ENCODE assay signal across 8 mouse cellular contexts in genomic region chr13:110394291-110395178, GRCm38 (mm10). TPM values are rescaled to one million over a fixed set of nuclear protein-coding genes. Genes with fewer than 3 reads are reported as not detected.
DNase-seq lines count a peak whose midpoint lies in the region; ATAC-seq lines count a peak whose summit lies in the region.

TSS of gene Plk2 (plus strand) at chr13:110395046.

- peaks cover 29% of the 10 kb centered on the region for H3K4me1 ChIP-seq in megakaryocyte, embryonic 14.5 days

- no peaks in the 10 kb centered on the region for H3K9me3 ChIP-seq in megakaryocyte, embryonic 14.5 days

- DNase-seq in adrenal gland, adult 18-20 months (ENCODE audit: low spot score in 2 of 2), result peak; percentile 99
- peak; percentile 95 for DNase-seq in embryo, embryonic 10.5 days (ENCODE audit: low spot score)
- peak; percentile 91 for DNase-seq in gastrocnemius, postnatal 14 days
- peak; percentile 75 to 94 for DNase-seq in left cerebral cortex, adult 9 months (ENCODE audit: low spot score in 2 of 2)
- peak; percentile 95 to 97 for DNase-seq in right cerebral cortex, adult 2 months (ENCODE audit: low spot score in 2 of 2)
- peak; percentile 75 for DNase-seq in urinary bladder, postnatal 10 days (ENCODE audit: low spot score)

- peaks cover 21% of the 10 kb centered on the region for H3K36me3 ChIP-seq in megakaryocyte, embryonic 14.5 days (replicated peaks; ENCODE audit: low read length)

- H3K4me3 ChIP-seq in megakaryocyte, embryonic 14.5 days (replicated peaks), result peak within 1 kb of the TSS; percentile 96

- peak; percentile 90 for ATAC-seq in inflammation-experienced regulatory T-cells, adult 6 months

- intact Hi-C loops in gastrocnemius, postnatal 14 days (cut with DNase I; ENCODE audit: low total_unique reads), result loop anchor here (5.0 kb wide), 1 partner anchor 573 kb away; no protein-coding TSS in a partner anchor

- H3K27me3 ChIP-seq in megakaryocyte, embryonic 14.5 days (replicated peaks), result peaks cover 21% of the 10 kb centered on the region

RNA-seq across cellular contexts. Expression of gene Plk2, which starts in this region (rescaled TPM):
- 10 to 100 TPM; 13.0 to 18.0 TPM for total RNA-seq in adrenal gland, adult 18-20 months (2021)
- 10 to 100 TPM; 20.6 TPM for total RNA-seq in gastrocnemius, postnatal 14 days (2021)
- polyA plus RNA-seq in inflammation-experienced regulatory T-cells, adult 6 months (2017; shearing (Covaris generic)), result 1 to 10 TPM; 1.6 to 4.5 (median 3.6) TPM
- polyA plus RNA-seq in megakaryocyte, embryonic 14.5 days (2012; ENCODE audit: insufficient read depth, low replicate concordance), result 4.6 and 6.7 TPM in 2 replicates

Comparison
In these comparisons a context has a peak if more than half of its experiments do, and no peak if none do; other contexts are left out.
1. Peak in every context shown above with its lines: DNase-seq, ATAC-seq and H3K4me3 ChIP-seq.